Mouse (Mus musculus) kidney, adult 18-20 months (tissue): ENCODE data around the gene Tnfsf4.

ENCODE experiments used
- DNase-seq: peaks from one replicate; pipeline ENCODE4 v3.0.0; 2021

Gene Tnfsf4

GRCm38 (mm10) chr1:161394931-161395459 is at the start of gene Tnfsf4:
Gene Tnfsf4 (plus strand): TSS chr1:161395409.
- no peak for DNase-seq

GRCm38 (mm10) chr1:161350981-161351380 is 44.2 kb upstream of the Tnfsf4 start:
- no peak for DNase-seq

DNA sequence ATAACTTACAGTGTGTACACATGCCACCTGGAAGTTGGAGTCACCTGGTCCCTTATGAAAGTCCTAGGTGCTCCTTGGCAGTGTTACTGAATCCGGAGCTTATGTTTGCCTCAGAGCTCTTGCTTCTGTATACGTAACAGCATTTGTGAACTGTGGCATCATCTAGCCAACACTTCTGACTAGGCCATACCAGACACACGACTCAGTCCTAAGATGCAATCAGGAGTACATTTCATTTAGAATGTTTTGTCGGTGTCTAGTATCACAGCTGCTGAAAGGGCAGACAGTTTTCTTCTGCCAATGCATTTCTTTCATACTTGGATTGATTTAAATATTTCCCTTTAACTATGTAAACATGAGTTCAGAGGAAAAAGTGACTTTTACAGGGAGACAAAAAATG is 30.2 kb upstream of the Tnfsf4 start:
- DNase-seq: no peak

- DNase-seq: no peak
Measured at GRCm38 (mm10) chr1:161371919-161372318, 23.3 kb upstream of the Tnfsf4 start.

DNA sequence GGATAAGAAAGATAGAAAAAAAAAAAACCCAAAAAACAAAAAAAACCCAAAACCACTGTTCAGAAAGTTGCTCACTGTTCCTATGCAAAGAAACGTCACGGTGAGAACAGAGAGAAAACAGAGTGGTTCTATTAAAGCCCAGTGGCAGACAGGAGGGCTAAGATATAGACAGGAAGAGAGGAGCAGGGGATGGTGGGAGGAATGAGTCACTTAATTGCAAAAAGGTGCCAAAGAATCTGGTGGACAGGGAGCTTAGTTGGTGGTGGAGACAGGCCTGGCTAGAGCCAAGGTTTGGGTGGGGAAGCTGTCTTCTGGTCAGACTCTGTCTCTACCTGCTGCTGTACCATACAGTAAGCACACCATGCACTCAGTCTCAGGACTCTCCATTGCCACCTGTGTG is 19.3 kb upstream of the Tnfsf4 start:
- DNase-seq: no peak

DNA sequence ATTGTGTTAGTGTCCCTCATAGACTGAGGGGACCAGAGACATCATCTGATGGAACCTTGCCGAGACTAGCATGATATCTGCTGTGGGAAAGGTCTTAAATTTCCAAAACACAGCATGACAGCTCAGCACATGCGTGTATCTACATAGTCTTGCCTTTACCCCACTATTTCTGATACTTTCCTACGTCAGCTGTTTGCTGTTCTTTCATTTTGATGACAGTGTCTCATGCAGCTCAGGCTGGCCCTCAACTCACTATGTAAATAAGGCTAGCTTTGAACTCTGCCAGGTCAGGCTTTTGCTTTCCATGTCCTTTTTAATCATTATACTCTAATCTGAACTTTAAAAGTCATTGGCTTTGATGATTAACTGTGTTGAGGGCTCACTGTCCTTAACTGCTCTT is 16.6 kb upstream of the Tnfsf4 start:
- no peak for DNase-seq

DNA sequence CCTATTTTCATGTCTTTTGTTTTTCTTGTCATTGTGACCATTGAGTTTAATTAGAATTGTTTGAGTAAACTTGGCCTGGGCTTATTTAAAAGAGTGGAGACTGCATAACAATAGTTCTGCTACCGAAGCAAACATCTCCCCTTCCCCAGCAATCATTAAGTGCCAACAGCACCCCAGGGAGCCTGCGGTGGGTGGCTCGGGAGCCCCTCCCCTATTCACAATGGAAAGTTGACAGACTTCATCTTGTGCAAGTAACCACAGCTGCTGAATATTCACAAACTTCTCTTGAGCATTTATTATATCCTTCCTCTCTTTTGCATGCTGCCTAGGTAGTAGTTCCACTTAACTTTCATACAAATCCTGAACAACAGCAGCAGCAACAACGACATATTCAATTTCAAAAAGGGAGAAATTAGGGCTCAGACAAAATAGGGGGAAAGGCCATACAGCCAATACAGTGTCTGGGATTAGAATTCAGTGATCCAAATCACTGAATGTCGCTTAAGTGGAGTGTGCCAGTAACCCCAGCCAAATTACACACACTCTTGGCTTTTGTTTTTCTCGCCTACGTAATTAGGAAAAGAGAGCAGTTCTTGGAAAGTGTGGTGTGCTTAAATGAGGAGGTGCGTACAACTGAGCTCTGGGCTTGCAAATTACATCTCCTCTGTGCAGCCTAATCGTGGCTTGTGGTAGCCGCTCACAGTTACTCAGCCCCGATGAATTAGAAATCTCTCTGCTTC is 15.4 kb upstream of the Tnfsf4 start:
- DNase-seq: peak; percentile 9

DNA sequence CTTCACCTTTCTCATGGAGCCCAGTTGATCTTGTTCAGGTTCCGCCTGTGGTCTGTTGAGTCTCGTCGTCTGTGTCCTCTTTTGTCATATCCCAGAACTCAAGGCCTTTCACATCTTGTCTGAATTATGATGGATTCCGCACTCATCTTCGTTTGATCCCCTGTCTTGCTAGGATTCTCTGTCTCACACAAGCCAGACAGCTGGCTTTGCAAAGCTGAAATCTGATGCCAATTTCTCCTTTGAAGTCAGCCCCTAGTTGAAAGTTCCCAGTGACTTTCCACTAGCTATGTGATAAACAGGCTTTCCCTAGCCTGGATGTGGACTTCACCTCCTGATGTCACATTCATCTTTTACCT is 14.8 kb upstream of the Tnfsf4 start:
- no peak for DNase-seq

DNA sequence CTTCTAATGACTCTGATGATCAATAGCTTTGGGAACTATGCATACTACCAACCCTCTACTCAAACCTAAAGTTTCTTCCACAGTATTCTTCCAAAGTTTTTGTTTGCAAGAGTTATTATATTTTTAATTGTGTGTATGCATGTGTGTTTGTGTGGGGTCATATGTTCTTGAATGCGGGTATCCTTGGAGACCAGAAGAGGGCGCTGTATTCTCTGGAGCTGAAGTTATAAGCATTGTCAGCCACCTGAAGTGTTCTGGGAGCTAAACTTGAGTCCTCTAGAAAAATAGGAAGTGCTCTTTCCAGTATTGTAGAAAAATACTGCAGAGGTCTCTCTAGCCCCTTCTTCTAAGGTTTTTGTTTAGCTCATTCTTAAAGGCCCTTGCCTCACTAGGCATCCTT is 5.1 kb upstream of the Tnfsf4 start:
- no peak for DNase-seq

DNA sequence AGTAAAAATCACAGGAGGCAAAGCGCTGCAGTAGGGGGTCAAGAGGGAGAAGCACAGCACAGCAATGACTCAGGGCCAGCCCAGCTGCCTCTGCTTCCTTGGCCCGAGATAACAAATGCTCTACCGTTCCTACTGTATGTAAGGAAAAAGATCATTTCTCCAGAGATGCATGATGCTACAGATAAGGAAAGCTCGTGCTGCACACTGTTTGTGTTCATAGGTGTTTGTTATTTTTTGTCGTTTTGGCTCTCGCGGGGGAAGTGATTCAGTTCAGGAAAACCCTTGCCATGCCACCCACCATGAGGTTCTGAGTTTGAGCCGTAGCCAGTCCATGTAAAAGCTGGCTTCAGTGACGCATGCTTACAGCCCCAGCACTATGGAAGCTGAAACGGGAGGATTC is 2.3 kb upstream of the Tnfsf4 start:
- no peak for DNase-seq

- DNase-seq: no peak
Measured at GRCm38 (mm10) chr1:161395610-161396009, 401 bp downstream of the Tnfsf4 start.

DNA sequence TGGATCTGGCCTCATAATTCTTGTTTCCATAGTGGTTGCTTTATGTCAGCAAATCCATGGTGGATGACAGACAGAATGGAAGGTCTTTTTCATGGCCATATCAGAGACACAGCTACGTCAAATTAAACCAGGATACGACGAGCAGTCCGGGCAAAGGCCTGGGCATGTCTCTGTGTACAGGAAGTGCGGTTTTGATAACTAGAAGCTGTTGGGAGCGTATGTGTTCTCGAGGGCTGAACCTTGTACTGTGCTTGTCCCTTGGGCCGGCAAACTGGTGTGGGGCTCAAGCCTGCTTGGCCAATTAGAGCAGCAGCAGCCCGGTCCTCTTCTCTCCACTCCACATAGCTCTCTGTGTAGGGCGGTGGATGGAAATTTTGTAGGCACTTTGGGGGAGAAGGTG is 1.1 kb downstream of the Tnfsf4 start:
- DNase-seq: no peak

GRCm38 (mm10) chr1:161400126-161400525 is 4.9 kb downstream of the Tnfsf4 start:
- peak; percentile 76 for DNase-seq

DNA sequence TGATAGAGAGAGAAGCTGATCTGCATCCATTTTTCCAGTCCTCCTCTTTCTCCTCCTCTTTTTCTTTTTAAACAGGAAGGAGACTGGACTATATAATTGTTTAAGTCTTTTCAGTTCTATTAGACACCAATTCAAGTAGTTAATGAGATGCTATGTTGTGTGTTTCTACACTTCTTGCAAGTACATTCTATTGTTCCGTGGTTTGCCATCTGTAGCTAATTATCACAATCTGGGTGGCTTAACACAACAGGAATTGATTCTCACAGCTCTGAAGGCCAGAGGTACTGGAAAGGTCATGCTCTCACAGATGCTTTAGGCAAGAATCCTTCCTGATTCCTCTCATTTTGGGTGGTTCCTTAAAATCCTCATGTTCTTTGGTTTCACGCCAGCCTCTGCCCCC is 7.9 kb downstream of the Tnfsf4 start:
- no peak for DNase-seq

DNA sequence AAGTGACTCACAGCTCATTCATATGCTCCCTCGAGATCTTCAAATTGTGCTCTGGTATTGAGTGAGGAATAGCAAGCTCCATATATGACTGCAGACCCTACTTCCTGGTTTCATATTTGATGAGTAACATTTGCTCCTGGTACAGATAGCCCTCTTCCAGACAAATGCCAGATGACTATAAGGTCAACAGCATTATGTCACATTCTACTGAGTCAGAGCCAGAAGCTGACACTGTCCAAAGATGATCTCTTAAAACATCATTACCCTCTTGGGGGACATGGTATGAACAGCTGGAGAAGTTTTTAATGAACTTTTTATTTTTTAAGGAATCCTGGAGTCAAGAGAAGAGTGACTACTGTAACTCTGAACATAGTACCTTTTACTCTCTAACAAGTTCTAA is 11.3 kb downstream of the Tnfsf4 start:
- DNase-seq: no peak

GRCm38 (mm10) chr1:161419926-161420325 is 24.7 kb downstream of the Tnfsf4 start:
- DNase-seq: no peak

- DNase-seq: no peak
Measured at GRCm38 (mm10) chr1:161420646-161421045, 25.4 kb downstream of the Tnfsf4 start.

DNA sequence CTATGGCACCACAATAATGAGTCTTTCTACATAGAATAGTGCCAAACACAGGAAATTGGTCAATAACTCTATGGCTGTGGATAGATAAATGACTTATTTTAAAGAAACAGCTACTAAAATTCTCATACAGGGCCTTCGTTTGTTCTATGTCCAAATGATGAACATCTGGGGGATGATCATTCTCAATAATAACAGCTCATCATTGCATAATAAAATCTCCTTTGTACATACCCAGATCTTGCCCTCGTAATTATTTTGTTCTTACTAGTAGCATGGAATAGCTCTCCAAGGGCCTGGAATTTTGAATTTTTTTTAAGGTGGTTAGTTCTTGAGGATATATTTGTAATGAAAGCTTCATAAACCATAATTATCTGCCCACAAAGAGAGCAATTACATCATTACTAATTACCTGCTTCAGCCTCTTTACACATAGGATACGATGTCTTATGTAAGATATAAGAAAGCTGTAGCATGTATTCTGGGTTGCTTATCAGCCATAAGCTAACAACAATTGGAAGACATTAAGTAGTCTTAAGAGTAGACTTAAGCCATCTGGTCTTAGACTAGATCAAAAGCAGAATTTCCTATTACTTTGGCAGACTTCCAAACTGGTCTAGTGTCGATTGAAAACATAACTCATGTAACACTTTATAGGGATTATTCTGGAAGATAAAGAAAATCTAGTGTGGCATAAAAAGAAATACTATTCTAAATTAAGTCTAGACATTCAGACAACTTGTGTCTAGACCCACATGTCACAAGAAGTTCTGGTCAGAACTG is 31.3 kb downstream of the Tnfsf4 start:
- DNase-seq: no peak

DNA sequence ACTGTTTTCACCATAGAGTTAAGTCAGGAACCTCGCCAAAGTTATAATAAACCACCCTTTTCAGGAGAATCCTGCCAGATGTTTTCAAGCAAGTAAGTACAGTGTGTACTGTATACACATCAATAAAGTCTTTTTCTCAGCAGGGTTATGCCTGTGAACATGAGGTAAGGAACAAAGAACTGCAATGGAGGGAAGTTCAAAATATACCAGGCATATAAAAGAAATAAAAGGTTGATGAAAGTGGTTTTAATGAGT is 31.8 kb downstream of the Tnfsf4 start:
- DNase-seq: no peak

- no peak for DNase-seq
Measured at GRCm38 (mm10) chr1:161435781-161436180, 40.6 kb downstream of the Tnfsf4 start.

GRCm38 (mm10) chr1:161436503-161436902 is 41.3 kb downstream of the Tnfsf4 start:
- no peak for DNase-seq

- DNase-seq: peak; percentile 3
Measured at GRCm38 (mm10) chr1:161444858-161445257, 49.6 kb downstream of the Tnfsf4 start.

DNA sequence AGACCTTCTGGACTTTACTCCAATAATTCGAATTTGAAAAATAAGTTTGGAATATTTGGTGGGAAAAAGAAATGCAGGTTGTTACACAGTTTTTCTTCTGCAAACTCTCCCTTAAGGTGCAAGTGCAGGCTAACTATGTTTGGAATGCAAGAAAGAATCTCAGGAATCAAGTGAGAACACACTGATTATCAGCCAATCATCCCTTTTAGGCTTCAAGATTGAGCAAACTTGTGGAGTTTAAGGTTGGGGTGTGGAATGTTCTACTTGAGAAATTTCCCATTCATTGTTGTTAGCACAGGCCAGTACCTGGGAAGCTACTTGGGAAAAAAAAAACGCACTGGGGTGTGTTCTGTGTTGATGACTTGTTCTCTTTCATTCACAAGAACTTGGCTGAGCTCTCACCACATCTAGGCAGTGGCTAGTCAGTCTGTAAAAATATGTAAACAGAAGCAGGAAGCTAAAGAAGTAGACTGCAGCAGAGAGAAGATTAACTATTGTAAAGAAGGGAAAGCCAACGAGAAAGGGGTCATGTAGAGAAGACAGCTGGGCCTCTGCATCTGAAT is 56.6 kb downstream of the Tnfsf4 start:
- no peak for DNase-seq

GRCm38 (mm10) chr1:161452250-161452649 is 57.0 kb downstream of the Tnfsf4 start:
- DNase-seq: no peak
